Mouse (Mus musculus) testis, adult 2 months (tissue): ENCODE data around the gene Foxp4.

ENCODE experiments used
- CTCF ChIP-seq: fragments of 200-500 bp; IDR thresholded peaks from 2 replicates; pipeline ENCODE4 v1.5.1; 2012; ENCODE audit warnings: low read depth, mild to moderate bottlenecking, inconsistent platforms, low read length, moderate library complexity; ENCODE audit not compliant: control insufficient read depth, insufficient read depth, insufficient replicate concordance
- POLR2A ChIP-seq: fragments of 200-500 bp; IDR thresholded peaks from 2 replicates; pipeline ENCODE4 v1.6.1; 2012; ENCODE audit warnings: low read depth, mild to moderate bottlenecking, inconsistent platforms, low read length, moderate library complexity; ENCODE audit not compliant: control insufficient read depth

- TF ChIP-seq POLR2A (no peak), CTCF (no peak)
These were observed 2.3 kb downstream of the Foxp4 start for GRCm38 (mm10) chr17:47922116-47922515.
